Mouse (Mus musculus) liver, adult 2 months (tissue): ENCODE measurements at regions not wholly inside any gene's neighbourhood (a gene's known extent, or its start where the extent isn't known, plus 50 kb on each side); places are given as distances from the start of the nearest gene placed in this dataset.

Experiments used
- CTCF ChIP-seq: fragments of 200-500 bp; IDR thresholded peaks from 2 replicates; pipeline ENCODE4 v1.5.1; 2011; ENCODE audit warnings: low read depth, low read length, control low read depth
- POLR2A ChIP-seq: fragments of 200-500 bp; IDR thresholded peaks from 2 replicates; pipeline ENCODE4 v1.6.1; 2011; ENCODE audit warnings: low read length, control low read depth; ENCODE audit not compliant: insufficient read depth; ENCODE audit errors: extremely low read depth

- no peak for TF ChIP-seq CTCF
- TF ChIP-seq POLR2A = no peak
Observed at GRCm38 (mm10) chr10:66851841-66852240, 244.1 kb upstream of the Jmjd1c start.
